Mouse (Mus musculus) intestine, embryonic 14.5 days (tissue): ENCODE measurements at regions not wholly inside any gene's neighbourhood (a gene's known extent, or its start where the extent isn't known, plus 50 kb on each side); places are given as distances from the start of the nearest gene placed in this dataset.
A peak's percentile ranks its signal among the peaks of the same experiment; 100 is the strongest.

Experiments
- ATAC-seq: fragments of 200-750 bp; cut with Nextera tagmentation; replicated peaks from 2 replicates; pipeline ENCODE4 v1.8.0; 2017; ENCODE audit warnings: low read depth, moderate number of reproducible peaks, moderate TSS enrichment, moderate library complexity; ENCODE audit not compliant: low FRiP score, low TSS enrichment
- DNase-seq: peaks from one replicate; pipeline ENCODE4 v3.0.0-alpha.2; 2018; ENCODE audit warnings: low spot score
- H3K27ac ChIP-seq: fragments of 300-500 bp; sonication (generic); 2 replicates; pipeline ENCODE4 v1.5.1; 2014; ENCODE audit warnings: low read depth, mild to moderate bottlenecking, control low read depth
- H3K27me3 ChIP-seq: fragments of 300-500 bp; sonication (generic); replicated peaks from 2 replicates; pipeline ENCODE4 v1.6.1; 2014; ENCODE audit warnings: low read length, control low read depth; ENCODE audit not compliant: control insufficient read depth, insufficient read depth
- H3K36me3 ChIP-seq: fragments of 300-500 bp; sonication (generic); 2 replicates; pipeline ENCODE4 v1.6.1; 2014; ENCODE audit warnings: low read length, control low read depth; ENCODE audit not compliant: control insufficient read depth, insufficient read depth
- H3K4me1 ChIP-seq: fragments of 300-500 bp; sonication (generic); replicated peaks from 2 replicates; pipeline ENCODE4 v1.6.1; 2014; ENCODE audit warnings: low read length, control low read depth, mixed read lengths; ENCODE audit not compliant: control insufficient read depth, insufficient read depth
- H3K4me2 ChIP-seq: fragments of 300-500 bp; sonication (generic); 2 replicates; pipeline ENCODE4 v1.6.1; 2014; ENCODE audit warnings: low read length
- H3K4me3 ChIP-seq: fragments of 300-500 bp; sonication (generic); 2 replicates; pipeline ENCODE4 v1.5.1; 2014; ENCODE audit warnings: low read depth, low read length, control low read depth, mixed read lengths
- H3K9ac ChIP-seq: fragments of 300-500 bp; sonication (generic); 2 replicates; pipeline ENCODE4 v1.6.1; 2014; ENCODE audit warnings: mild to moderate bottlenecking, low read length
- H3K9me3 ChIP-seq: fragments of 300-500 bp; sonication (generic); 2 replicates; pipeline ENCODE4 v1.6.1; 2016; ENCODE audit warnings: low read length, control low read depth; ENCODE audit not compliant: control insufficient read depth
- WGBS: fragments of 180-500 bp; shearing (Covaris S2); extraction: QIAGEN DNeasy Blood & Tissue Kit; methylation state at CpG from one replicate; pipeline ENCODE4 v1.1.7; 2014; 5-methylcytosine and 5-hydroxymethylcytosine counted together

- H3K27ac ChIP-seq, result no peak overlapping the region
- no peaks in the 10 kb centered on the region for H3K27me3 ChIP-seq
- no peaks in the 10 kb centered on the region for H3K9me3 ChIP-seq
- H3K9ac ChIP-seq, result no peak overlapping the region
- H3K4me2 ChIP-seq, result no peak overlapping the region
- ATAC-seq (no peak), DNase-seq (no peak)
- no peaks in the 10 kb centered on the region for H3K4me1 ChIP-seq
- H3K4me3 ChIP-seq, result no peak overlapping the region
- 68% methylated on average over 4 of the region's 4 CpGs for WGBS
- no peaks in the 10 kb centered on the region for H3K36me3 ChIP-seq
These were observed 138.1 kb upstream of the Gm3448 start for GRCm38 (mm10) chr17:15179411-15179951.

GRCm38 (mm10) chr17:15177390-15177789, 136.1 kb upstream of the Gm3448 start:
- H3K9ac ChIP-seq, result no peak overlapping the region
- H3K36me3 ChIP-seq, result no peaks in the 10 kb centered on the region
- no peaks in the 10 kb centered on the region for H3K27me3 ChIP-seq
- no peaks in the 10 kb centered on the region; the same call in 1 of the 2 replicates for H3K4me1 ChIP-seq
- H3K4me3 ChIP-seq, result no peak overlapping the region
- ATAC-seq, result no peak
- no peak overlapping the region for H3K4me2 ChIP-seq
- 69% methylated on average over 3 of the region's 3 CpGs for WGBS
- DNase-seq, result no peak
- no peaks in the 10 kb centered on the region for H3K9me3 ChIP-seq
- no peak overlapping the region for H3K27ac ChIP-seq

DNA sequence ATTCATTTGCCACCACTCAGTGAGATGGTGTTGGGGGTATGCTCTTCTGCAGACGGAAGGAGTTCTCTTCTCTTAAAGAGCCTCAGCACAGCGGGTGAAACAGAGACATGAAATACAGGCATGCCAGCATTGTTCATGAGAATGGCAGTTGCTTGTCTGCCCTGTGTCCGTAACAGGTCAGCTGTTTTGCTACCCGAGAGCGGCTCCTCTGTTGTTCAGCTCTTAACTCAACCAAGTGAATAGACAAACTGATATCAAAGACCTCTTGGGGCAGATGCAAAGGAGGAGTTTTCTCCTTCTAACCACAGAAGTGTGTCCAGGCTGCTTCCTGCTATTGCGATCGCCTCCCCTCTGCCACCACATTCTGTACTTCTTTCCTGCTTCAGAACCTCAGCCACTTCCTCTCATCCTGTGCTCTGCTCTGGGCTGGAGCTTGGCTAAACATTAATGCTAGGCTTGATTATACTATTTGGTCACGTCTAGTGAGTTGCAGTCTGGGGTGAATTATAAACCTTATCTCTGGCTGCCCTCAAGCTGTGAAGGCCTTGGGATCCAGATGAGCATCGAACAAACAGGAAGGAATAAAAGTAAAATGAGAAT, 133.1 kb upstream of the Gm3448 start:
- DNase-seq, result no peak
- 57% methylated on average over 9 of the region's 9 CpGs for WGBS
- no peak overlapping the region for H3K4me2 ChIP-seq
- H3K9me3 ChIP-seq, result no peaks in the 10 kb centered on the region
- ATAC-seq, result peak; percentile 80
- H3K27ac ChIP-seq, result peak overlapping the region; percentile 41; the same call in 1 of the 2 replicates
- H3K9ac ChIP-seq, result no peak overlapping the region
- no peaks in the 10 kb centered on the region for H3K36me3 ChIP-seq
- H3K27me3 ChIP-seq, result no peaks in the 10 kb centered on the region
- H3K4me3 ChIP-seq, result no peak overlapping the region
- no peaks in the 10 kb centered on the region; the same call in 1 of the 2 replicates for H3K4me1 ChIP-seq

- Histone ChIP-seq H3K4me3 (no peak overlapping the region), H3K36me3 (no peaks in the 10 kb centered on the region), H3K9ac (no peak overlapping the region), H3K4me1 (no peaks in the 10 kb centered on the region), H3K27ac (no peak overlapping the region), H3K4me2 (no peak overlapping the region), H3K9me3 (no peaks in the 10 kb centered on the region), H3K27me3 (no peaks in the 10 kb centered on the region)
- 91% methylated on average over 3 of the region's 3 CpGs for WGBS
- ATAC-seq, result no peak
- DNase-seq, result no peak
These were observed 126.6 kb upstream of the Gm3448 start for GRCm38 (mm10) chr17:15167927-15168326.

DNA sequence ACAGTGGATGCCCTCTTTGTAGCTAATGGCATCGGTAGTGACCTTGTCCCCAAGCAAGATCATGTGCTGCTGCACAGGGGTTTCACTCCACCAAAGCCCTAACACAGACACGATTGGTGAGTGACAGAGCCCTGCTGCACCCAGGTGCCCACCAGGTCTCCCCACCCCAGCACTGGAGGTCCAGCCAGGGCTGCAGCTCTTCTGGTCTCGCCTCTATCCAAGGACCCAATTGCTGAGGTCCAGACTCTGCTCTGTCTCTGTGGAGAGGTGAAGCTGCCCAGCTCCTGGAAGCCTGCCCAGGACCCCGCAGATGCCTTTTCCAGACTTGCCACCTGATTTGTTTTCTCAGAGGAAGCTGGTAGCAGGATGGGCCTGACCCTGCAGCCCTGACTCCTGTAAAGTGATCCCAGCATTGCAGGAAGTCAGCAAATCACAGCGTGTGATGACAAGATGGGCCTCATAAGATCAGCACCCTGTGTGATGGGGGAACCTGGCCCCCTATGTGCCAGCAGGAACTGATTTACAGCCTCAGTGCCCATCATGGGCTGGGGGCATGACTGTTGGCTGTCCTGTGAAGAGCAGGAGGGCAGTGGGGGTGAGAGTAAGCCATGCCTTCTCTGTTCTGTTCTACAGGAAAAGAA, 116.5 kb upstream of the Gm3448 start:
- ATAC-seq (no peak), DNase-seq (no peak)
- H3K4me2 ChIP-seq, result no peak overlapping the region
- no peak overlapping the region for H3K27ac ChIP-seq
- WGBS, result 66% methylated on average over 5 of the region's 5 CpGs
- no peak overlapping the region for H3K9ac ChIP-seq
- peaks cover 5% of the 10 kb centered on the region; the same call in 1 of the 2 replicates for H3K4me1 ChIP-seq
- H3K36me3 ChIP-seq, result no peaks in the 10 kb centered on the region
- no peak overlapping the region for H3K4me3 ChIP-seq
- no peaks in the 10 kb centered on the region for H3K9me3 ChIP-seq
- H3K27me3 ChIP-seq, result no peaks in the 10 kb centered on the region

- H3K4me2 ChIP-seq, result no peak overlapping the region
- no peak overlapping the region for H3K4me3 ChIP-seq
- H3K9ac ChIP-seq, result no peak overlapping the region
- no peaks in the 10 kb centered on the region for H3K9me3 ChIP-seq
- DNase-seq (no peak), ATAC-seq (no peak)
- H3K27ac ChIP-seq, result no peak overlapping the region
- no peaks in the 10 kb centered on the region for H3K27me3 ChIP-seq
- H3K36me3 ChIP-seq, result no peaks in the 10 kb centered on the region
- H3K4me1 ChIP-seq, result peaks cover 8% of the 10 kb centered on the region; the same call in 1 of the 2 replicates
- 57% methylated on average over 7 of the region's 7 CpGs for WGBS
These were observed 111.8 kb upstream of the Gm3448 start for GRCm38 (mm10) chr17:15152996-15153735.

DNA sequence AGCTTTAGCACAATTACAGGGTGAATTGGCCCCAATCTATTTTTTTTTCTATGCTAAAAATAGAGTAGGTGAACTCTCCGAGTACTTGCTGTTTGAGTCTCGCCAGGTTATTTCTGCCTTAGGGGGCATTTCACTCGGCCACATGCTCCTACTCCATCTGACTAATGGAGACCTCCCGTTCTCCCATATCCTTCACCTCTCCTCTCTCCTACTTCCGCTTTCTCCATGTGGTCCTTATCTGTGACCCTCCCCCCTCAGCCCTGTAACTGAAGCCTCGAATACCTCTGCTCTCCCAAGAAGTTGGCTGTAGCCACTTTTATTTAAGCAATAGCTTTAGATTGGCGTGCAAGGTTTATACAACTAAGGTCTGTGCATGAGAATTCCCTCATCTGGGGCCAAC, 111.1 kb upstream of the Gm3448 start:
- DNase-seq (no peak), ATAC-seq (no peak)
- H3K27ac ChIP-seq, result no peak overlapping the region
- no peak overlapping the region for H3K4me2 ChIP-seq
- no peaks in the 10 kb centered on the region for H3K27me3 ChIP-seq
- no peak overlapping the region for H3K4me3 ChIP-seq
- no peaks in the 10 kb centered on the region for H3K9me3 ChIP-seq
- H3K9ac ChIP-seq, result no peak overlapping the region
- H3K36me3 ChIP-seq, result no peaks in the 10 kb centered on the region
- H3K4me1 ChIP-seq, result peaks cover 8% of the 10 kb centered on the region; the same call in 1 of the 2 replicates
- WGBS, result 46% methylated on average over 7 of the region's 7 CpGs

DNA sequence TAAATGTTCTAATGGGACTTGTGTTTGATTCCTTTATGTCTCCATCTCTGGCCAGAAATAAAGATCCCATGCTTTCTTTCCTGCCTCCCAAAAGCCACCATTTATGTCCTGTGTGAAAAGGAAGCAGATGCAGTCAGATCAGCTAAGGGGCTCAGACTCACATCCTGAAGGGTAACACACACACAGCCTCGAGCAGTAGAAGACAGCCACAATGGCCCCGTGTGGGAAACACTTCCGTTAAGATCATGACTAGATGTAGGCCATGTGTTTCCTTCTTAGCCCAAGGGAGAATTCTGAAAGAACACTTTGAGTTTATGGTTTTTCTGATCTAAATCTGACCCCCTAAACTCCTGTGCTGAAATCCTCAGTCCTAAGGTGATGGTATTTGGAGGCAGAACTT, 110.4 kb upstream of the Gm3448 start:
- no peak overlapping the region for H3K4me2 ChIP-seq
- H3K9me3 ChIP-seq, result no peaks in the 10 kb centered on the region
- H3K9ac ChIP-seq, result no peak overlapping the region
- H3K4me3 ChIP-seq, result no peak overlapping the region
- no peak overlapping the region for H3K27ac ChIP-seq
- H3K27me3 ChIP-seq, result no peaks in the 10 kb centered on the region
- ATAC-seq (no peak), DNase-seq (no peak)
- peaks cover 8% of the 10 kb centered on the region; the same call in 1 of the 2 replicates for H3K4me1 ChIP-seq
- H3K36me3 ChIP-seq, result no peaks in the 10 kb centered on the region
- 83% methylated on average over 3 of the region's 3 CpGs for WGBS
